Mouse (Mus musculus): ENCODE data around the gene Rcan2.

Rcan2 gene

GRCm38 (mm10) chr17:43801077-43801476, at the start of gene Rcan2:
TSS of gene Rcan2 (plus strand) at chr17:43801351.
- in situ Hi-C loops (cut with MboI, MseI) = no loop called here

DNA sequence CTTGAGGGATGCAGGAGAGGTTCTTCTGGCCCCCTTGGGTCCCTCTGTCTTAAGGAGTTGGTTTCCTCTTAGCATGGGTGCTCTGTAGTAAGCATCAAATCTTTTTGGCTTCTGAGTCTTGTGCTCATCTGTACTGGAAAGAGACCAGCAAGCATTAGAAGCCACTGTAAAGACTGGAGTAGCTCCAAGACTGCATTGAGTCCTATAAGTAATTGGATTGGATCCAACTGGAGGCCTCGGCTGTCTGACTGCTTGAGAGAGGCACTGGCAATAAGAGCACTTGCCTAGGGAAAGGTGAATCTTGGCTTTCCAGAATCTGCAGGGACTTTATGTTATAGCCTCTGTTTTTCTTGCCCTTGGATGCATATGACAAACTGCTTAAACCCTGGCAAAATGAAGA, 48.3 kb upstream of the Rcan2 start:
- in situ Hi-C loops (cut with MboI, MseI) = no loop called here

GRCm38 (mm10) chr17:43754687-43755086, 46.5 kb upstream of the Rcan2 start:
- in situ Hi-C loops (cut with MboI, MseI) = no loop called here

GRCm38 (mm10) chr17:43758607-43759259, 42.4 kb upstream of the Rcan2 start:
- in situ Hi-C loops (cut with MboI, MseI) = no loop called here

GRCm38 (mm10) chr17:43784531-43784930, 16.6 kb upstream of the Rcan2 start:
- in situ Hi-C loops (cut with MboI, MseI) = no loop called here

- in situ Hi-C loops (cut with MboI, MseI) = no loop called here
Measured at GRCm38 (mm10) chr17:43788222-43788621, 12.9 kb upstream of the Rcan2 start.

DNA sequence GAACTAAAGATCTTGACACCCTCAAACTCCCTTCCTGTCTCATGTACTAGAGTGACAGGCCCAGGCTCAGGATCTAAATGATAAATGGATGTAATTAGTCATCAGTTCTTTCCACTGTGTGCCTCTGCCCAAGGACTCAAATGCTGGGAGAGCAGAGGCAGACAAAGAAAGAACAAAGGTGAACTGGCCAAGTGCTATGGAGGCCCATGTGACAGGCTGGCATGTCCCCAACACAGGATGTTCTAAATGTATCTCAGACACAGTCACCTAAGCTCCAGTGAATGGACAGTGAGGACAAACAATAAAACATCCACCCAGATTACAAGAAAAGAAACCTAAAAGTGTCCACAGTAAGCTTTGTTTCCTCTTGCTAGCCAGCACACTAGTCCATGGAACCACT, 11.8 kb upstream of the Rcan2 start:
- in situ Hi-C loops (cut with MboI, MseI) = no loop called here

GRCm38 (mm10) chr17:43791751-43792150, 9.4 kb upstream of the Rcan2 start:
- in situ Hi-C loops (cut with MboI, MseI) = no loop called here

DNA sequence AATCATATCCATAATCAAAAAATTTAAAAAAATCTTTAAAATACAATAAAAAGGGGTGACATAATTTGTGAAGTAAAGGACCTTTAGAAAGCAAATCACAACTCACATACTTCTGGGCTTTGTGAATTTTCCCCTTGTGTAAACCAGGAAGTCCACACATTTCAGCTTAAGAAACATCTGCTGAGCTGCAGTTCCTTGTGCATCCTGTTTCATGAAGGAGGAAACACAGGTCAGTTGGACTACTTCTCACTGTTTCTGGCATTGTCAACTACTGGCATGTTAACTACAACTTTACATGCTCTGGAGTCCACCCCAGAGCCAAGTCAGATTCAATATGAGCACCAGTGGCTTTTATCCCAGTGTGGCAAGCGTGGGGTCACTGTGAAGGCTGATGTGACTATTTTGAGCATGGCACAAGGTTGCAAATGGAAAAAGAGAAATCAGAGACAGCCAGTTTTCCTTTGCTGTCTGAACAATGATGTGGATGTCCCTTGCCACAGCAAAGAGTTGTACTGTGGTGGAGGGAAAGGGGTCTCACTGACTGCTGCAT, 6.3 kb upstream of the Rcan2 start:
- in situ Hi-C loops (cut with MboI, MseI) = no loop called here

GRCm38 (mm10) chr17:43801595-43802373, 633 bp downstream of the Rcan2 start:
- in situ Hi-C loops (cut with MboI, MseI) = no loop called here

DNA sequence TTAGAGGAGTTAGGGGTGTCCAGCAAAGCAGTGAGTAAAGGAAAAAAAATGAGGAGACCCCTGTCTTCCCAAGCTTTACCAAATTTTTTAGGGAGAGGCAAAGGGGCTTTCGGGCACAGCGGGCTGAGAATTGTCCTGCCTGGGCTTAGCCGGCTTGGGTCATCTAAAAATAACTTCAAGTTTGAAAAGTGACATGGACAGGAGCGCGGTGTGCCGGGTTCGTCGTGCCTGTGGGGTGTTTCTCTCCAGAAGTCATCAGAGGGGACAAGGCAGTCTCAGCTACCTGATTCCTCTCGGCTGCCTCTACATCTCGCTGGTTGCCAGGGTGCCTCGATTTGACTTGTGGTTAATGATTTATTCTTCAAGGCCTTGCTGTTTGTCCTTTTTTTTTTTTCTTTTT, 1.3 kb downstream of the Rcan2 start:
- in situ Hi-C loops (cut with MboI, MseI) = no loop called here

GRCm38 (mm10) chr17:43803111-43803510, 2.0 kb downstream of the Rcan2 start:
- in situ Hi-C loops (cut with MboI, MseI) = no loop called here

GRCm38 (mm10) chr17:43803764-43804163, 2.6 kb downstream of the Rcan2 start:
- in situ Hi-C loops (cut with MboI, MseI) = no loop called here

GRCm38 (mm10) chr17:43806841-43807240, 5.7 kb downstream of the Rcan2 start:
- in situ Hi-C loops (cut with MboI, MseI) = no loop called here

DNA sequence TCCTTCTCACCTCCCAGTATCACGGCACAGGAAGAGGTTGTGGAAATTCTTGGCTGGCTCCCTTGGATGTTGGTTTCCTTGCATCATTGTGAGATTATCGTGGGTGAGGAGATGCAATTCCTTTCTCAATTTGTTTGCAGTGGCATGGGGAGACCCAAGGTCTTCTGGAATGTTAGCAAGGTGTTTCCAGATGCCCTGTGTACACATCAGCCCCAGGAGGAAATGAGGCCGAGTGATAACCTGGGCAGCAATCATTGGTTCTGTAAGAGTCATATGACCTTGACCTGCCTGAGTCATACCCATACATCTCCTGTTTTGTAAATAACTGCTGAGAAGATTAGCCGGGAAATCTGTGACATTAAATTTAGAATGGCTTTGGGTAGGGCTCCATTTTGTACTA, 10.3 kb downstream of the Rcan2 start:
- in situ Hi-C loops (cut with MboI, MseI) = no loop called here

DNA sequence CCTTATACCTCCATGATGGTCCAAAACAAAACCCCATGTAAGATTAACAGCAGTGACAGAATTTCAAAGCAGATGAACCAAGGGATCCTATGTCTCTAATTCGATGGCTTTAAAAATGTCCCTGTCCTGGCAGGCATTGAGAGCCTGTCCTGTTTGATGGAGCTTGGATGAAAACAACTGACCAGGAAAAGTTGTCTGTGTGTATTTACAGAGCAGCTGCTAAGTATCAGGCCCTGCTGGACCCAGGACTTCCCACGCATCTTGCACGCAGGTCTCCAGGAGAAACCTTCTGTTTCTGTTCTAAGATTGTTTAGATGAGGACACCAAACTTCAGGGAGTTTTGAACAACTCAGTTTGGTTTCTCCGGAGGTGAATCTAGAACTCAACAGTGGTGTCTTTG, 14.2 kb downstream of the Rcan2 start:
- in situ Hi-C loops (cut with MboI, MseI) = no loop called here

GRCm38 (mm10) chr17:43816480-43816879, 15.3 kb downstream of the Rcan2 start:
- in situ Hi-C loops (cut with MboI, MseI) = no loop called here

DNA sequence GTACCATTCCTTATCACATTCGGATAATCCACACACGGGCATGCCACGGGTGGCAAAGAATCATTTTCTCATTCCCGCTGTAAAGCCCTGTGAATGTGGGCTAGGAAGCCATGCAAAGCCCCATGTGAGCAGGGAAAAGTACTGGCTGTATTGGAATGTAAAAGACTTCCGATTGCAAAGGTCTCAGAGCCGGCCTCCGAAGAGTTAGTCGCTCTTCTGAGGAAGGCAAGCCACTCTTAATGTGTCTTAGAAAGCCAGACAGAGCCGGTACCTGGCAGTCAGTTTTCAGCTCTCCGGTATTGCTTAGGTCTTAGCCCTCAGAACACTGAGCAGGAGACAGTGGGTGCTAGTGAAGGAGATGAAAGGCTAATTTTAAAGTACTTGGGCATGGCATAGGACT, 16.0 kb downstream of the Rcan2 start:
- in situ Hi-C loops (cut with MboI, MseI) = no loop called here

DNA sequence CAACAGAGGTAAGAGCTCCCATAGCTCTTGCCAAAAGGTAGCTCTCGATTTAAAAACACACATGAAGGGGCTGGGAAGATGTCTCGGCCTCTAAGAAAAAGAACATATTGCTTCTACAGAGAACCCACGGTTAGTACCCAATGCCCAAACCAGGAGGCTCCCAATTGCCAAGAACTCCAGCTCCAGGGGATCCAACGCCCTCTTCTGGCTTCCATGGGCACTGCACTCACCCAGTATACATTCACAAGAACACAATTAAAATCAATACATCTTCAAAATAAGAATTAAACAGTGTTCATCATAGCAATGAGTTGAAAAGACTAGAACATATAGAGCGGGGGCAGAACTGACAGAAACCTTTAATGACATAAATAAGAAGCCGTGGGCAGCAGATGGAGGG, 17.2 kb downstream of the Rcan2 start:
- in situ Hi-C loops (cut with MboI, MseI) = no loop called here

DNA sequence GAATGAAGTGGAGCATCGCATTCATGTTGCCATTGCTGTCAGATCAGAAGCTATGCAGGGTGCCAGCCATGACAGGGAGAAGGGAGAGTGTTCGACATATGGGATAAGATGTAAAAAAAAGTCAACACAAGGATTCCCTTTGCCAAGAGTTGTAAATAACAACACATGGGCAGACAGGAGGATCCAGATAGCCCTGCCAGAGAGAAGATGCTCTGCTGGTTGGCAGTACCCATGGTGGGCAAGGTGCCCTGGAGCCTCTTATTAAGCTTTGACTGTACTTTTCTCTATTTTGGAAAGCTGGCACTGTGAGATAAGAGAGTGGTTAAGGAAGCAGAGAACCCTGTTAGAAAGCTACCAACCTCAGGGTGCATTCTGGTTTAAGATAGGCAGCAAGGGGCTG, 19.8 kb downstream of the Rcan2 start:
- in situ Hi-C loops (cut with MboI, MseI) = no loop called here

- in situ Hi-C loops (cut with MboI, MseI) = no loop called here
Measured at GRCm38 (mm10) chr17:43822207-43822606, 21.1 kb downstream of the Rcan2 start.

- in situ Hi-C loops (cut with MboI, MseI) = no loop called here
Measured at GRCm38 (mm10) chr17:43822630-43823029, 21.5 kb downstream of the Rcan2 start.

- in situ Hi-C loops (cut with MboI, MseI) = no loop called here
Measured at GRCm38 (mm10) chr17:43824781-43825410, 23.7 kb downstream of the Rcan2 start.
